Mouse (Mus musculus) lung, adult 10 weeks (tissue): Measurements from ENCODE around the gene Slf2. TPM values are rescaled to one million over a fixed set of nuclear protein-coding genes. Genes with fewer than 3 reads are reported as not detected.

Experiments used
- polyA plus RNA-seq: library from polyadenylated mRNA; stranded (reverse); fragments of 350-450 nt; fragmentation: Illumina TruSeq; extraction: RNeasy Lipid Tissue Mini Kit (QIAGEN cat#74804); gene quantifications from one replicate; pipeline ENCODE4 v1.2.3, GENCODE M21; 2014; ENCODE audit warnings: low read depth, low replicate concordance; ENCODE audit not compliant: insufficient read depth

Slf2 gene
- polyA plus RNA-seq = 5.6 TPM

DNA sequence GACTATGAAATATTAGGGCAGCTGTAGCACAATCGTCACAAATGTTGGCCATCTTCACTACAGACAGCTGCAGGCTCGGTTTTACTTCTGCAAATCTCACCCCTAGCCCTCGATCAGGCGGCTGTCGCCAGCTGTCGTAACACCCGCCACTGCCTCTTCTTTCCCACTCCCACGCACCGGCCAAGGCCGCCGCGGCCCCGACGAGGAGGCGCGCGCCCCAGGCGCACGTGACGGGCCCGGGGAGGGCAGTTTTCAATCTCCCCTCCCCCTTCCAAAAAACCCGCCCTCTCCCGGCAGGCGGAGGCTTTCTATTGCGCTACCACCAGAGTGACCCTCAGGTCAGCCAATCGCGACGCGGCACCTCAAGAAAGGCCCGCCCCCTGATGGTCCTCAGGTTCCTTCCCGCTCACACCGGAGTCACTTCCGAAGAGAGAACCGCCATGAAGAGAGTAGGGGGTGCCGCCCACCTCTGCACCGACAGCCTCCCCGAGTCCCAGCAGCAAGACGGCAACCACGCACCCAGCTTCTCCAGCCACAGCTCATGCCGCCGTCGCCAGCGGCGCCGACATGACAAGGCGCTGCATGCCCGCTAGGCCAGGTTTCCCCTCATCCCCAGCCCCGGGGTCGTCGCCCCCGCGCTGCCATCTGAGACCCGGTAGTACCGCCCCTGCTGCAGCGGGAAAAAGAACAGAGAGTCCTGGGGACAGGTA lies at the start of gene Slf2:
Gene Slf2 (plus strand): TSS at position 408 of the 710 bp plus-strand sequence.

DNA sequence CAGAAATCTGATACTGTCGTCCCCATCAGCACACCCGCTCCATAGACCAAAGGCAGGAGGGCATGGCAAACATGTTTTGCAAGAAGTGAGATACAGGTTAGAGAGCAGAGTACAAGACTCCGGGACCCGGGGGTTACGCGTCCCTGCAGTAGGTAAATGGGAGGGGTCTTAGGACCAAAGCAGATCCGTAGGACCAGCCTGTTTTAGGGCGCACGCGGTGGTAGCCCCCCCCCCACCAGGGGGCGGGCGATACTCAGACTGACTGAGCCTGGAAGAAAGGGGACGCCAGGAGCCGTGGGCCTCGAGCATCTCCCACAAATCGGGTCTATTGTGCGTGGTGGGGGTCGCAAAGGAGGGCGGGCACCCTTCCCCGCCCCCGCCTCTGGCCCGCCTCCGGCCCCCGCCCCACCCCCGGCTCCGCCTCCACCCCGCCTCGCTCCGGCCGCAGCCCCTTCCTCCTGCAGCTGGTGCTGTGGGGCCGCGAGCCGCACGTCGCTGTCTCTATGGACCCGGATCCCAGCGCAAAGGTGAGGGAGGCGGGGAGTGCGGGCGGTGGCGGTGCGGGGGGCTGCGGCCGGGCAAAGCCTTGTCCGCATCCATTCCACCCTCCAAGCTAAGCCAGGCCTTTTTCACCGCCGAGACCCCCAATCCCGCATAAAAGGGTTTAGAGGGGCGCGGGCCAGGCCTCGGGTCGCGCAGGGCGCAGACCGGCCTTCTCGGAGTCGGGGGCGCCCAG lies 58.0 kb downstream of the Slf2 start, which contains the start of gene Sema4g:
Gene Sema4g (plus strand): TSS at position 271 of the 736 bp plus-strand sequence.

GRCm38 (mm10) chr19:45005444-45005843 lies 74.5 kb downstream of the Slf2 start, which contains the start of gene Twnk:
Gene Twnk (plus strand): TSS chr19:45005663.

DNA sequence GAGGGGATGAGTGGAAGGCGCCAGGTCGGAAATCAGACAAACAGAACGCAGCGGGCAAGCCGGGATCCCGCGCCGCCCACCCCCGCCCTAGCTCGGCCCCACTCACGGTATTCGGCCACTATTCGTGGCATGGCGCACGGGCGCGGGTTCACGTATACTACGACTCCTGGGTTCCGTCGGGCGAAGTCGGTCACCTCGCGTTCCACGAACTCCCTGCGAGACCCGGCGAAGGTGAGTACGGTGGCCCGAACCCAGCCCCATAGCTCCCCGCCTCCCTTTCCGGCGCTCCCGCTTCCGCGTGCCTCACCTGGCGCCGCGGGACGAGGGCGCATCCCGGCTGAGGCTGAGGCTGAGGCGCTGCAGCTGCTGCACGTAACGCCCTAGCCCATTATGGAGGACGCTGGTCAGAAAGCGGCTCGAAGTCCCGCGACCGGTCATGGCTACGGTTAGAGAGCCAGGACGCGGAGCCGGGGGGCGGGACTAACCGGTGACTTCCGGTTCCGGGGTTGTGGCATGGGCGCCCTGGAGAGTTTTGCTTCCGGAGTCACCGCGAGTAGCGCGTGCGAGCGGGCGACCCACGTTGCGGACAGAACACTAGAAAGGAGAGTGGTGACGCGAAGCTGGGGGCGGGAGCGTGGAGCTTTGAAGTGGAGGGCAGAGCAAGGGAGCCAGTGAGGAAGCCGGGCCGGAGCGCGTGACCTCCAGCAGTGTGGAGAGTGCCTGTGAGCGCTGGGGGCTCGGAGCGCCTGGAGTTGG lies 75.2 kb downstream of the Slf2 start, which contains the start of gene Mrpl43:
Gene Mrpl43 (minus strand): TSS at position 486 of the 756 bp plus-strand sequence.

GRCm38 (mm10) chr19:45014335-45014971 lies 83.5 kb downstream of the Slf2 start, which contains the start of gene Lzts2:
Gene Lzts2 (plus strand): TSS chr19:45014414.

Other genes starting within 250 kb of the Slf2 start
- not detected for gene Pax2, start 175.1 kb upstream of the Slf2 start, polyA plus RNA-seq
- 0.51 TPM for gene Sema4g, start 58.0 kb downstream of the Slf2 start, polyA plus RNA-seq
- gene Twnk, start 74.5 kb downstream of the Slf2 start, polyA plus RNA-seq = 6.2 TPM
- gene Mrpl43, start 75.3 kb downstream of the Slf2 start, polyA plus RNA-seq = 33.3 TPM
- 32.7 TPM for gene Lzts2, start 83.3 kb downstream of the Slf2 start, polyA plus RNA-seq
- 0.10 TPM for gene Pdzd7, start 114.6 kb downstream of the Slf2 start, polyA plus RNA-seq
- 27.9 TPM for gene Sfxn3, start 116.4 kb downstream of the Slf2 start, polyA plus RNA-seq
- gene Kazald1, start 144.1 kb downstream of the Slf2 start, polyA plus RNA-seq = 13.9 TPM
- not detected for gene Tlx1, start 219.5 kb downstream of the Slf2 start, polyA plus RNA-seq